Mouse (Mus musculus) lung, postnatal 0 days (tissue): ENCODE measurements around the gene Plet1. TPM values are rescaled to one million over a fixed set of nuclear protein-coding genes. Genes with fewer than 3 reads are reported as not detected.

Source experiments
- ATAC-seq: fragments of 200-750 bp; cut with Nextera tagmentation; 2 replicates; pipeline ENCODE4 v1.8.0; 2017; ENCODE audit warnings: moderate library complexity
- DNase-seq: peaks from one replicate; pipeline ENCODE4 v3.0.0-alpha.2; 2016; ENCODE audit warnings: low spot score
- H3K27ac ChIP-seq: fragments of 300-500 bp; sonication (generic); 2 replicates; pipeline ENCODE4 v1.5.1; 2014; ENCODE audit warnings: antibody characterized with exemption, mild to moderate bottlenecking, low read length, mixed read lengths
- H3K27me3 ChIP-seq: fragments of 300-500 bp; sonication (generic); replicated peaks from 2 replicates; pipeline ENCODE4 v1.6.1; 2014; ENCODE audit warnings: low read length, mixed read lengths; ENCODE audit not compliant: insufficient read depth
- H3K36me3 ChIP-seq: fragments of 300-500 bp; sonication (generic); 2 replicates; pipeline ENCODE4 v1.6.1; 2014; ENCODE audit warnings: low read length, mixed read lengths; ENCODE audit not compliant: insufficient read depth
- H3K4me1 ChIP-seq: fragments of 300-500 bp; sonication (generic); 2 replicates; pipeline ENCODE4 v1.6.1; 2014; ENCODE audit warnings: antibody characterized with exemption, low read depth, low read length, mixed read lengths; ENCODE audit not compliant: insufficient read depth
- H3K4me2 ChIP-seq: fragments of 300-500 bp; sonication (generic); replicated peaks from 2 replicates; pipeline ENCODE4 v1.6.1; 2014; ENCODE audit warnings: low read depth, mild to moderate bottlenecking, low read length, moderate library complexity, mixed read lengths
- H3K4me3 ChIP-seq: fragments of 300-500 bp; sonication (generic); 2 replicates; pipeline ENCODE4 v1.5.1; 2014; ENCODE audit warnings: low read depth, low read length
- H3K9ac ChIP-seq: fragments of 300-500 bp; sonication (generic); replicated peaks from 2 replicates; pipeline ENCODE4 v1.6.1; 2014; ENCODE audit warnings: low read depth, mild to moderate bottlenecking
- H3K9me3 ChIP-seq: fragments of 300-500 bp; sonication (generic); 2 replicates; pipeline ENCODE4 v1.6.1; 2016; ENCODE audit warnings: low read length, mixed read lengths
- CTCF ChIP-seq: IDR thresholded peaks from 2 replicates; pipeline ENCODE4 v1.5.1; 2016; ENCODE audit warnings: antibody characterized with exemption, mild to moderate bottlenecking
- EP300 ChIP-seq: IDR thresholded peaks from 2 replicates; pipeline ENCODE4 v1.6.1; 2016; ENCODE audit warnings: antibody characterized with exemption, mild to moderate bottlenecking, control low read depth
- WGBS: fragments of 180-500 bp; shearing (Covaris S2); extraction: QIAGEN DNeasy Blood & Tissue Kit; methylation state at CpG from one replicate; pipeline ENCODE4 v1.1.7; 2014; 5-methylcytosine and 5-hydroxymethylcytosine counted together
- polyA plus RNA-seq: library from polyadenylated mRNA; unstranded; fragments of >200 nt; fragmentation: Nextera tagmentation; extraction: Ambion mirVana; gene quantifications from 2 replicates; pipeline ENCODE4 v1.2.1, GENCODE M21; 2015

Plet1 gene
- polyA plus RNA-seq, 1 experiment from 2014 or later: 53.8 TPM

GRCm38 (mm10) chr9:50525585-50525984 lies 31.3 kb downstream of the Plet1 start:
- 71% methylated on average over 5 of the region's 5 CpGs for WGBS

GRCm38 (mm10) chr9:50527860-50528259 lies 33.5 kb downstream of the Plet1 start:
- WGBS: 30% methylated on average over 7 of the region's 7 CpGs
- no peak for ATAC-seq

More at GRCm38 (mm10) chr9:50525585-50525984, 31.3 kb downstream of the Plet1 start:
- TF ChIP-seq CTCF (no peak), EP300 (no peak)
- no peak overlapping the region for H3K9ac ChIP-seq
- DNase-seq (no peak), ATAC-seq (no peak)
- no peak overlapping the region for H3K4me3 ChIP-seq
- H3K36me3 ChIP-seq: no peaks in the 10 kb centered on the region
- H3K4me1 ChIP-seq: peaks cover 6% of the 10 kb centered on the region; the same call in 1 of the 2 replicates
- H3K27ac ChIP-seq: no peak overlapping the region
- no peak overlapping the region for H3K4me2 ChIP-seq
- no peaks in the 10 kb centered on the region for H3K9me3 ChIP-seq
- no peaks in the 10 kb centered on the region for H3K27me3 ChIP-seq

GRCm38 (mm10) chr9:50528293-50528892 lies 34.1 kb downstream of the Plet1 start, which contains the start of gene Pts:
Gene Pts, minus strand, starts transcription at chr9:50528724.
- ATAC-seq (peak; percentile 99), DNase-seq (peak; percentile 99)
- H3K4me2 ChIP-seq: peak within 1 kb of the TSS; percentile 54
- no peaks in the 10 kb centered on the region for H3K36me3 ChIP-seq
- peak within 1 kb of the TSS; percentile 87 for H3K27ac ChIP-seq
- peak within 1 kb of the TSS; percentile 55 for H3K9ac ChIP-seq
- no peaks in the 10 kb centered on the region for H3K27me3 ChIP-seq
- no peaks in the 10 kb centered on the region for H3K9me3 ChIP-seq
- TF ChIP-seq EP300 (no peak), CTCF (peak; percentile 88)
- WGBS: under 1% methylated on average over 53 of the region's 54 CpGs
- H3K4me1 ChIP-seq: peaks cover 6% of the 10 kb centered on the region; the same call in 1 of the 2 replicates
- peak within 1 kb of the TSS; percentile 72 for H3K4me3 ChIP-seq

More at GRCm38 (mm10) chr9:50527860-50528259, 33.5 kb downstream of the Plet1 start:
- no peaks in the 10 kb centered on the region for H3K9me3 ChIP-seq
- 0 out of 2 replicates have a peak overlapping the region, but pooled peaks have one; percentile 55 for H3K9ac ChIP-seq
- TF ChIP-seq CTCF (no peak), EP300 (no peak)
- no peaks in the 10 kb centered on the region for H3K27me3 ChIP-seq
- peak overlapping the region; percentile 54 for H3K4me2 ChIP-seq
- DNase-seq: peak; percentile 42
- H3K27ac ChIP-seq: peak overlapping the region; percentile 87; the same call in 1 of the 2 replicates
- peak overlapping the region; percentile 72 for H3K4me3 ChIP-seq
- no peaks in the 10 kb centered on the region for H3K36me3 ChIP-seq
- H3K4me1 ChIP-seq: peaks cover 6% of the 10 kb centered on the region; the same call in 1 of the 2 replicates

GRCm38 (mm10) chr9:50530890-50531289 lies 36.6 kb downstream of the Plet1 start:
- 17% methylated on average over 2 of the region's 2 CpGs for WGBS
- no peak overlapping the region for H3K9ac ChIP-seq
- H3K4me2 ChIP-seq: no peak overlapping the region
- H3K4me3 ChIP-seq: no peak overlapping the region
- peaks cover 6% of the 10 kb centered on the region; the same call in 1 of the 2 replicates for H3K4me1 ChIP-seq
- no peak overlapping the region for H3K27ac ChIP-seq
- no peak for ATAC-seq
- no peaks in the 10 kb centered on the region for H3K9me3 ChIP-seq
- no peaks in the 10 kb centered on the region for H3K36me3 ChIP-seq
- TF ChIP-seq EP300 (no peak), CTCF (peak; percentile 61)
- no peaks in the 10 kb centered on the region for H3K27me3 ChIP-seq
- DNase-seq: peak; percentile 73

- DNase-seq: peak; percentile 32
- no peaks in the 10 kb centered on the region for H3K9me3 ChIP-seq
- H3K9ac ChIP-seq: no peak overlapping the region
- no peak overlapping the region for H3K4me2 ChIP-seq
- H3K4me1 ChIP-seq: no peaks in the 10 kb centered on the region
- no peak overlapping the region for H3K27ac ChIP-seq
- H3K27me3 ChIP-seq: no peaks in the 10 kb centered on the region
- no peak for TF ChIP-seq EP300
- no peak for TF ChIP-seq CTCF
- no peaks in the 10 kb centered on the region for H3K36me3 ChIP-seq
- H3K4me3 ChIP-seq: no peak overlapping the region
- WGBS: 62% methylated on average over 11 of the region's 11 CpGs
- no peak for ATAC-seq
Measured at GRCm38 (mm10) chr9:50533328-50533727, 39.0 kb downstream of the Plet1 start.

GRCm38 (mm10) chr9:50533791-50534190 lies 39.5 kb downstream of the Plet1 start:
- no peak for ATAC-seq
- Histone ChIP-seq H3K9me3 (no peaks in the 10 kb centered on the region), H3K36me3 (no peaks in the 10 kb centered on the region), H3K9ac (no peak overlapping the region), H3K27me3 (no peaks in the 10 kb centered on the region), H3K4me1 (no peaks in the 10 kb centered on the region), H3K4me2 (no peak overlapping the region), H3K4me3 (no peak overlapping the region), H3K27ac (no peak overlapping the region)
- WGBS: 63% methylated on average over 3 of the region's 3 CpGs
- DNase-seq: no peak
- TF ChIP-seq EP300: no peak
- no peak for TF ChIP-seq CTCF
